Mouse (Mus musculus) MEL (cell line): ENCODE data around the gene Rbms2. TPM values are rescaled to one million over a fixed set of nuclear protein-coding genes. Genes with fewer than 3 reads are reported as not detected.

ENCODE experiments used
- DNase-seq: peaks from one replicate; pipeline ENCODE4 v3.0.0; 2011; ENCODE audit warnings: low read depth, low spot score
- H3K27ac ChIP-seq: 2 replicates; pipeline ENCODE4 v1.5.1; 2012; ENCODE audit warnings: low read depth, mild to moderate bottlenecking, control low read depth, low read length, moderate library complexity; ENCODE audit not compliant: control insufficient read depth
- H3K27me3 ChIP-seq, 2 experiments: fragments of 150-350 bp in 1 of 2; sonication (generic) in 1 of 2; 2 replicates each; pipeline ENCODE4 v1.6.1; 2012; ENCODE audit warnings: low read length in 2 of 2, mild to moderate bottlenecking in 2 of 2, improper control_type of control experiment in 1 of 2, moderate library complexity in 1 of 2; ENCODE audit not compliant: insufficient read depth in 2 of 2, control insufficient read depth in 1 of 2
- H3K36me3 ChIP-seq, 2 experiments: 2 replicates each; pipeline ENCODE4 v1.6.1; 2012 to 2014; ENCODE audit warnings: low read length in 2 of 2, improper control_type of control experiment in 1 of 2, inconsistent platforms in 1 of 2, mild to moderate bottlenecking in 1 of 2; ENCODE audit not compliant: insufficient read depth in 2 of 2, control insufficient read depth in 1 of 2
- H3K4me1 ChIP-seq, 2 experiments: fragments of 150-350 bp in 1 of 2; sonication (generic) in 1 of 2; 2 replicates each; pipeline ENCODE4 v1.6.1; 2012; ENCODE audit warnings: low read length in 2 of 2, improper control_type of control experiment in 1 of 2, mild to moderate bottlenecking in 1 of 2; ENCODE audit not compliant: insufficient read depth in 2 of 2, control insufficient read depth in 1 of 2
- H3K4me3 ChIP-seq, 2 experiments: fragments of 150-350 bp in 1 of 2; sonication (generic) in 1 of 2; 2 replicates each; pipeline ENCODE4 v1.5.1; 2012; ENCODE audit warnings: low read depth in 2 of 2, low read length in 2 of 2, mild to moderate bottlenecking in 2 of 2, moderate library complexity in 2 of 2, control low read depth in 1 of 2, improper control_type of control experiment in 1 of 2; ENCODE audit not compliant: control insufficient read depth in 1 of 2, insufficient read depth in 1 of 2
- H3K79me2 ChIP-seq: 2 replicates; pipeline ENCODE4 v1.6.1; 2012; ENCODE audit warnings: mild to moderate bottlenecking, low read length, moderate library complexity; ENCODE audit not compliant: control insufficient read depth, poor library complexity, insufficient read depth
- H3K9ac ChIP-seq: 2 replicates; pipeline ENCODE4 v1.6.1; 2012; ENCODE audit warnings: low read depth, mild to moderate bottlenecking, control low read depth, low read length, moderate library complexity; ENCODE audit not compliant: control insufficient read depth, poor library complexity, severe bottlenecking
- H3K9me3 ChIP-seq: fragments of 150-350 bp; sonication (generic); replicated peaks from 2 replicates; pipeline ENCODE4 v1.6.1; 2012; ENCODE audit warnings: mild to moderate bottlenecking, low read length, improper control_type of control experiment, moderate library complexity; ENCODE audit not compliant: insufficient read depth
- BHLHE40 ChIP-seq: IDR thresholded peaks from 2 replicates; pipeline ENCODE4 v1.6.1; 2012; ENCODE audit warnings: low read depth, mild to moderate bottlenecking, inconsistent platforms, low read length, improper control_type of control experiment, borderline replicate concordance
- CHD1 ChIP-seq: IDR thresholded peaks from 2 replicates; pipeline ENCODE4 v1.6.1; 2012; ENCODE audit warnings: low read depth, mild to moderate bottlenecking, inconsistent platforms, low read length, improper control_type of control experiment
- CHD2 ChIP-seq: IDR thresholded peaks from 2 replicates; pipeline ENCODE4 v1.6.1; 2011; ENCODE audit warnings: low read length, improper control_type of control experiment
- CTCF ChIP-seq, 3 experiments: IDR thresholded peaks in 2 of 3; conservative IDR thresholded peaks in 1 of 3; 2 replicates each; pipeline ENCODE4 v1.5.1; 2011 to 2012; ENCODE audit warnings: low read length in 3 of 3, low read depth in 2 of 3, mild to moderate bottlenecking in 2 of 3, improper control_type of control experiment in 1 of 3, inconsistent platforms in 1 of 3, mixed read lengths in 1 of 3, moderate library complexity in 1 of 3; ENCODE audit not compliant: control insufficient read depth in 1 of 3, insufficient read depth in 1 of 3, poor library complexity in 1 of 3, severe bottlenecking in 1 of 3
- EP300 ChIP-seq, 2 experiments: IDR thresholded peaks; 2 replicates each; pipeline ENCODE4 v1.6.1; 2011; ENCODE audit warnings: improper control_type of control experiment in 2 of 2, low read length in 2 of 2, low read depth in 1 of 2, mild to moderate bottlenecking in 1 of 2
- ETS1 ChIP-seq: IDR thresholded peaks from 2 replicates; pipeline ENCODE4 v1.6.1; 2012; ENCODE audit warnings: low read depth, mild to moderate bottlenecking, inconsistent platforms, low read length, improper control_type of control experiment, moderate library complexity
- HCFC1 ChIP-seq: IDR thresholded peaks from 2 replicates; pipeline ENCODE4 v1.6.1; 2012; ENCODE audit warnings: low read depth, mild to moderate bottlenecking, inconsistent platforms, low read length, improper control_type of control experiment, moderate library complexity
- KAT2A ChIP-seq: conservative IDR thresholded peaks from 2 replicates; pipeline ENCODE4 v1.6.1; 2012; ENCODE audit warnings: low read depth, low read length, improper control_type of control experiment, inconsistent platforms
- MAFK ChIP-seq: IDR thresholded peaks from 2 replicates; pipeline ENCODE4 v1.6.1; 2011; ENCODE audit warnings: low read depth, mild to moderate bottlenecking, low read length, improper control_type of control experiment, borderline replicate concordance
- MAX ChIP-seq: IDR thresholded peaks from 2 replicates; pipeline ENCODE4 v1.6.1; 2011; ENCODE audit warnings: low read length, improper control_type of control experiment
- MEF2A ChIP-seq: IDR thresholded peaks from 2 replicates; pipeline ENCODE4 v1.6.1; 2014; ENCODE audit warnings: low read depth, mild to moderate bottlenecking, inconsistent platforms, low read length, improper control_type of control experiment; ENCODE audit not compliant: poor library complexity, insufficient replicate concordance, severe bottlenecking; ENCODE audit errors: extremely low read depth
- MXI1 ChIP-seq: IDR thresholded peaks from 2 replicates; pipeline ENCODE4 v1.6.1; 2011; ENCODE audit warnings: mild to moderate bottlenecking, low read depth, low read length, improper control_type of control experiment
- MYB ChIP-seq: IDR thresholded peaks from 2 replicates; pipeline ENCODE4 v1.6.1; 2011; ENCODE audit warnings: mild to moderate bottlenecking, low read depth, low read length, improper control_type of control experiment
- MYC ChIP-seq: IDR thresholded peaks from 2 replicates; pipeline ENCODE4 v1.6.1; 2011; ENCODE audit warnings: low read depth, mild to moderate bottlenecking, low read length, improper control_type of control experiment, moderate library complexity
- NRF1 ChIP-seq: IDR thresholded peaks from 2 replicates; pipeline ENCODE4 v1.6.1; 2014; ENCODE audit warnings: low read depth, mild to moderate bottlenecking, inconsistent platforms, low read length, improper control_type of control experiment, moderate library complexity; ENCODE audit not compliant: poor library complexity, insufficient read depth, severe bottlenecking
- POLR2A ChIP-seq, 2 experiments: IDR thresholded peaks; 2 replicates each; pipeline ENCODE4 v1.6.1; 2011 to 2012; ENCODE audit warnings: low read length in 2 of 2, mild to moderate bottlenecking in 2 of 2, control low read depth in 1 of 2, improper control_type of control experiment in 1 of 2, low read depth in 1 of 2, moderate library complexity in 1 of 2; ENCODE audit not compliant: control insufficient read depth in 1 of 2, insufficient read depth in 1 of 2, poor library complexity in 1 of 2
- POLR2AphosphoS5 ChIP-seq: IDR thresholded peaks from 2 replicates; pipeline ENCODE4 v1.6.1; 2012; ENCODE audit warnings: low read depth, borderline replicate concordance, mild to moderate bottlenecking, inconsistent platforms, low read length, moderate library complexity, mixed read lengths
- RAD21 ChIP-seq: IDR thresholded peaks from 2 replicates; pipeline ENCODE4 v1.6.1; 2011; ENCODE audit warnings: mild to moderate bottlenecking, low read depth, low read length, improper control_type of control experiment
- SIN3A ChIP-seq: IDR thresholded peaks from 2 replicates; pipeline ENCODE4 v1.6.1; 2012; ENCODE audit warnings: low read length, improper control_type of control experiment, inconsistent platforms
- SMC3 ChIP-seq: IDR thresholded peaks from 2 replicates; pipeline ENCODE4 v1.6.1; 2011; ENCODE audit warnings: low read depth, low read length, improper control_type of control experiment
- TAL1 ChIP-seq: IDR thresholded peaks from 2 replicates; pipeline ENCODE4 v1.6.1; 2012; ENCODE audit warnings: mild to moderate bottlenecking, inconsistent platforms, low read length, moderate library complexity, mixed read lengths
- TBP ChIP-seq: IDR thresholded peaks from 2 replicates; pipeline ENCODE4 v1.8.0; 2011; ENCODE audit warnings: low read depth, low read length, improper control_type of control experiment
- UBTF ChIP-seq: IDR thresholded peaks from 2 replicates; pipeline ENCODE4 v1.6.1; 2012; ENCODE audit warnings: low read depth, mild to moderate bottlenecking, inconsistent platforms, low read length, improper control_type of control experiment, moderate library complexity, borderline replicate concordance; ENCODE audit not compliant: insufficient read depth
- ZC3H11A ChIP-seq: IDR thresholded peaks from 2 replicates; pipeline ENCODE4 v1.6.1; 2012; ENCODE audit warnings: low read depth, mild to moderate bottlenecking, inconsistent platforms, low read length, improper control_type of control experiment
- ZKSCAN1 ChIP-seq: IDR thresholded peaks from 2 replicates; pipeline ENCODE4 v1.6.1; 2012; ENCODE audit warnings: low read depth, mild to moderate bottlenecking, inconsistent platforms, low read length, improper control_type of control experiment, moderate library complexity
- ZMIZ1 ChIP-seq: IDR thresholded peaks from 2 replicates; pipeline ENCODE4 v1.6.1; 2012; ENCODE audit warnings: low read depth, mild to moderate bottlenecking, inconsistent platforms, low read length, improper control_type of control experiment, moderate library complexity
- ZNF384 ChIP-seq: IDR thresholded peaks from 2 replicates; pipeline ENCODE4 v1.6.1; 2012; ENCODE audit warnings: low read depth, mild to moderate bottlenecking, inconsistent platforms, low read length, improper control_type of control experiment
- polyA plus RNA-seq, 2 experiments: library from polyadenylated mRNA; stranded (reverse) in 1 of 2; unstranded in 1 of 2; fragments of >175 nt in 1 of 2; fragments of >200 nt in 1 of 2; gene quantifications; 2 replicates each; pipeline versions ENCODE4 v1.2.1 to v1.2.4; 2012; ENCODE audit warnings: low replicate concordance in 2 of 2, low read depth in 1 of 2; ENCODE audit not compliant: insufficient read length in 2 of 2, insufficient read depth in 1 of 2, missing spikeins in 1 of 2
- total RNA-seq: library from RNA; depleted of rRNA; stranded (reverse); fragments of 300-350 nt; gene quantifications from 2 replicates; pipeline ENCODE4 v1.2.3, GENCODE M21; 2012

Gene Rbms2
- total and polyA plus RNA-seq, 3 experiments = 5.1 to 23.5 TPM; not detected in 1

DNA sequence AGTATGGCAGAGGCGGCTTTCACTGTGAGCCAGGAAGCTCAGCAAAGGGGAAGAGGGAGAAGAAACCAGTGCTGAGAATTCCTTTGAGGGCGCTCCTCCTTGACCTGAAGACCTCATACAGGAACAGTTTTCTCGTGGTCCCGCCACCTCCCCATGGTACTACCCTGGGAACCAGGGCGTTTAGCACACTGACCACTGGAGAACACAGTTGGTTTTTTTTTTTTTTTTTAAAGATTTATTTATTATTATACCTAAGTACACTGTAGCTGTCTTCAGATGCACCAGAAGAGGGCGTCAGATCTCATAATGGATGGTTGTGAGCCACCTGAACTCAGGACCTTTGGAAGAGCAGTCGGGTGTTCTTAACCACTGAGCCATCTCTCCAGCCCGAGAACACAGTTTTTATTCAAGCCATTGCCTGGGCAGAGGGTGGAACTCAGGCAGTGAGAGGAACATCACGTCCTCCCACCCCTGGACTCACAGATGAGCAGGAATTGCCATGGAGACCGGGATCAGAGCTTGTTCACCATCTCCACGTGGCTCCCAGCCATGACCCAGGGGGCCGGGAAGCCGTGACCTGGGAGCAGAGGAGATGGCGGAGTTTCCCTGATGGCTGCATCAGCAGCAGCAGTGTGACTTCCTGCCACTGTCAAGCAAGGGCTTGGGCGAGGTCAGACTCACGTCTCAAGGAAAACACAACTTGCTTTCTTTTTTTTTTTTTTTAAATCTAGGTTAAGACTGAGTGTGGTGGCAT lies 41.6 kb upstream of the Rbms2 start:
- Histone ChIP-seq H3K4me3 (no peak overlapping the region), H3K27me3 (no peaks in the 10 kb centered on the region), H3K36me3 (peaks cover 0 to 10% of the 10 kb centered on the region in 2 experiments; a peak in 2 of 4 replicates), H3K79me2 (no peaks in the 10 kb centered on the region), H3K9me3 (no peaks in the 10 kb centered on the region), H3K4me1 (peaks cover 4 to 18% of the 10 kb centered on the region in 2 experiments), H3K27ac (no peak overlapping the region), H3K9ac (no peak overlapping the region)
- DNase-seq = no peak
- TF ChIP-seq CHD1 (no peak), CTCF (IDR thresholded peaks at IDR 0.05 in 2 of 3, conservative IDR thresholded peaks at IDR 0.05 in 1 of 3; ENCODE audit: control insufficient read depth in 1 of 3, insufficient read depth in 1 of 3, low read depth in 2 of 3, low read length in 3 of 3, poor library complexity in 1 of 3, severe bottlenecking in 1 of 3) (peak in 2 of 3 experiments; percentile 13 to 16; a peak in 1 of 6 replicates), MAX (no peak), TAL1 (no peak), RAD21 (no peak), SIN3A (no peak), HCFC1 (no peak), EP300 (IDR thresholded peaks at IDR 0.05; ENCODE audit: low read depth in 1 of 2, low read length in 2 of 2) (no peak), ZNF384 (peak; percentile 67), SMC3 (peak; percentile 9; the same call in 1 of the 2 replicates)

DNA sequence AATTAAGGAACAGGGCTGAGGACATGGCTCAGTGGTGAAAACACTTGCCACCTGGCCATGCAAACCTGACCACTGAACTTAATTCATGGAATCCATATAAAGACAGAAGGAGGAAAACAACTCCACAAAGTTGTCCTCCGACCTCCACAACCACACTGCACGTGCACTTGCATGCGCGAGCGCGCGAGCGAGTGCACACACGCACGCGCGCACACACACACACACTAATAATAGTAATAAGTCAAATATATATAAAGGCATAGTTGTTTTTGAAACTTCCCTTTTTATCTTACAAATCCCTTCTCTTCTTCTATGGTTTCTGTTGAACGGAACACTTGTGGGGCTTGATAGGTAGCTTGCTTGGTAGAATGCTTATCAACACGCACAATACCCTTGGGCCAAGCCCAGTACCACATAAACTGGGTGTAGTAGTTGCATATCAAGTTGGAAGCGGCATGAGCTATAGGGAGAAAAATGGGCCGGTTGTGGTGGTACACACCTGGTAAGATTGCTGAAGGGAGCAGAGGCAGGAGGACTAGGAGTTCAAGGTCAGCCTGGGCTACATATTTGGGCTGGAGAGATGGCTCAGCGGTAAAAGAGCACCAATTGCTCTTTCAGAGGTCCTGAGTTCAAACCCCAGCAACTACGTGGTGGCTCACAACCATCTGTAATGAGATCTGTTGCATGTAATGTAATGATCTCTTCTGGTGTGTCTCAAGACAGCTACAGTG lies 38.5 kb upstream of the Rbms2 start:
- Histone ChIP-seq H3K36me3 (peaks cover 0 to 10% of the 10 kb centered on the region in 2 experiments; a peak in 2 of 4 replicates), H3K79me2 (no peaks in the 10 kb centered on the region), H3K9me3 (no peaks in the 10 kb centered on the region), H3K4me1 (peaks cover 4 to 18% of the 10 kb centered on the region in 2 experiments), H3K4me3 (peak overlapping the region; percentile 45 to 61), H3K27ac (peak overlapping the region; percentile 87), H3K27me3 (no peaks in the 10 kb centered on the region), H3K9ac (peak overlapping the region; percentile 63)
- peak; percentile 87 for DNase-seq
- TF ChIP-seq NRF1 = peak; percentile 65
- no peak for TF ChIP-seq CHD2
- no peak for TF ChIP-seq ZNF384
- no peak for TF ChIP-seq POLR2AphosphoS5
- TF ChIP-seq UBTF = peak; percentile 83; the same call in 1 of the 2 replicates
- no peak for TF ChIP-seq ZMIZ1
- TF ChIP-seq MXI1 = peak; percentile 76
- peak; percentile 92 for TF ChIP-seq MYB
- no peak for TF ChIP-seq POLR2A (IDR thresholded peaks at IDR 0.05; ENCODE audit: control insufficient read depth in 1 of 2, insufficient read depth in 1 of 2, low read depth in 1 of 2, low read length in 2 of 2, poor library complexity in 1 of 2)
- peak; percentile 71 for TF ChIP-seq ETS1
- no peak for TF ChIP-seq CTCF (IDR thresholded peaks at IDR 0.05 in 2 of 3, conservative IDR thresholded peaks at IDR 0.05 in 1 of 3; ENCODE audit: control insufficient read depth in 1 of 3, insufficient read depth in 1 of 3, low read depth in 2 of 3, low read length in 3 of 3, poor library complexity in 1 of 3, severe bottlenecking in 1 of 3)
- peak; percentile 81 for TF ChIP-seq MYC
- no peak for TF ChIP-seq KAT2A
- no peak for TF ChIP-seq CHD1
- no peak for TF ChIP-seq SMC3
- TF ChIP-seq BHLHE40 = peak; percentile 93
- TF ChIP-seq TBP = peak; percentile 97
- TF ChIP-seq ZKSCAN1 = no peak
- TF ChIP-seq SIN3A = peak; percentile 35
- TF ChIP-seq MAFK = no peak
- TF ChIP-seq ZC3H11A = no peak
- peak; percentile 74 for TF ChIP-seq MAX
- TF ChIP-seq MEF2A = no peak
